Mouse (Mus musculus): ENCODE results near the gene Lamb1.

- TF ChIP-seq GATA1 (IDR thresholded peaks at IDR 0.05; ENCODE audit: low read length): no peak
- TF ChIP-seq TAL1 (IDR thresholded peaks at IDR 0.05; ENCODE audit: low read length): no peak
Measured at GRCm38 (mm10) chr12:31377241-31377640, 112.2 kb downstream of the Lamb1 start.

Data from erythroblast, embryonic 14.5 days (primary cell).